Mouse (Mus musculus): ENCODE results near the gene Abcb4. TPM values are rescaled to one million over a fixed set of nuclear protein-coding genes. Genes with fewer than 3 reads are reported as not detected.
"Not testable (repeated sequence)": the region's sequence is repeated elsewhere in the genome, so short reads cannot be mapped to it uniquely, and the experiment has no call there.

Abcb4 gene
- polyA plus RNA-seq, 1 experiment from 2014 or later = 0.61 TPM

GRCm38 (mm10) chr5:8928440-8928839, 34.9 kb downstream of the Abcb4 start:
- H3K36me3 ChIP-seq = no peaks in the 10 kb centered on the region
- H3K27me3 ChIP-seq = no peaks in the 10 kb centered on the region
- no peaks in the 10 kb centered on the region for H3K4me1 ChIP-seq (replicated peaks)
- ATAC-seq (ENCODE audit: low FRiP score, low read depth) = no peak
- no peak overlapping the region for H3K4me3 ChIP-seq
- WGBS = 85% methylated on average over 9 of the region's 9 CpGs
- H3K9me3 ChIP-seq = no peaks in the 10 kb centered on the region
- H3K9ac ChIP-seq = no peak overlapping the region
- no peak overlapping the region for H3K4me2 ChIP-seq
- no peak overlapping the region for H3K27ac ChIP-seq (replicated peaks)

GRCm38 (mm10) chr5:8937965-8938364, 44.4 kb downstream of the Abcb4 start:
- Histone ChIP-seq H3K9ac (no peak overlapping the region), H3K4me3 (no peak overlapping the region), H3K27ac (replicated peaks) (no peak overlapping the region), H3K9me3 (no peaks in the 10 kb centered on the region), H3K4me1 (replicated peaks) (no peaks in the 10 kb centered on the region), H3K4me2 (no peak overlapping the region), H3K27me3 (no peaks in the 10 kb centered on the region), H3K36me3 (no peaks in the 10 kb centered on the region)
- whole genome bisulfite sequencing = 89% methylated on average over 7 of the region's 7 CpGs
- ATAC-seq (ENCODE audit: low FRiP score, low read depth) = no peak

- no CpG with 5 or more reads among the region's 1 CpGs for WGBS
- not testable (repeated sequence) for H3K9me3 ChIP-seq
Measured at GRCm38 (mm10) chr5:8941266-8941665, 47.7 kb downstream of the Abcb4 start.

GRCm38 (mm10) chr5:8943836-8944235, 50.3 kb downstream of the Abcb4 start:
- Histone ChIP-seq H3K27me3 (no peaks in the 10 kb centered on the region), H3K4me1 (replicated peaks) (no peaks in the 10 kb centered on the region), H3K4me3 (no peak overlapping the region), H3K27ac (replicated peaks) (no peak overlapping the region), H3K9me3 (no peaks in the 10 kb centered on the region), H3K36me3 (no peaks in the 10 kb centered on the region), H3K9ac (no peak overlapping the region), H3K4me2 (no peak overlapping the region)
- no peak for ATAC-seq (ENCODE audit: low FRiP score, low read depth)
- WGBS = 88% methylated on average over 3 of the region's 3 CpGs

More at GRCm38 (mm10) chr5:8941266-8941665, 47.7 kb downstream of the Abcb4 start:
- ATAC-seq (ENCODE audit: low FRiP score, low read depth); H3K36me3 ChIP-seq; H3K27ac ChIP-seq (replicated peaks); H3K4me1 ChIP-seq (replicated peaks); H3K4me2 ChIP-seq; H3K27me3 ChIP-seq; H3K9ac ChIP-seq; H3K4me3 ChIP-seq: not testable (repeated sequence)

GRCm38 (mm10) chr5:8947423-8948110, 54.0 kb downstream of the Abcb4 start:
- Histone ChIP-seq H3K36me3 (no peaks in the 10 kb centered on the region), H3K9me3 (no peaks in the 10 kb centered on the region), H3K4me2 (no peak overlapping the region), H3K27ac (replicated peaks) (no peak overlapping the region), H3K4me3 (no peak overlapping the region), H3K4me1 (replicated peaks) (no peaks in the 10 kb centered on the region), H3K9ac (no peak overlapping the region), H3K27me3 (no peaks in the 10 kb centered on the region)
- no peak for ATAC-seq (ENCODE audit: low FRiP score, low read depth)
- WGBS = 69% methylated on average over 4 of the region's 4 CpGs

GRCm38 (mm10) chr5:8953660-8954059, 60.1 kb downstream of the Abcb4 start:
- Histone ChIP-seq H3K4me3 (no peak overlapping the region), H3K27ac (replicated peaks) (no peak overlapping the region), H3K9me3 (no peaks in the 10 kb centered on the region), H3K27me3 (no peaks in the 10 kb centered on the region), H3K9ac (no peak overlapping the region), H3K4me2 (no peak overlapping the region), H3K36me3 (no peaks in the 10 kb centered on the region), H3K4me1 (replicated peaks) (no peaks in the 10 kb centered on the region)
- no peak for ATAC-seq (ENCODE audit: low FRiP score, low read depth)
- 85% methylated on average over 2 of the region's 2 CpGs for WGBS

GRCm38 (mm10) chr5:8955544-8955943, 62.0 kb downstream of the Abcb4 start:
- H3K27ac ChIP-seq (replicated peaks) = no peak overlapping the region
- no peaks in the 10 kb centered on the region for H3K4me1 ChIP-seq (replicated peaks)
- H3K36me3 ChIP-seq = no peaks in the 10 kb centered on the region
- H3K27me3 ChIP-seq = no peaks in the 10 kb centered on the region
- H3K9ac ChIP-seq = no peak overlapping the region
- no peaks in the 10 kb centered on the region for H3K9me3 ChIP-seq
- ATAC-seq (ENCODE audit: low FRiP score, low read depth) = no peak
- H3K4me2 ChIP-seq = no peak overlapping the region
- no peak overlapping the region for H3K4me3 ChIP-seq
- 93% methylated on average over 3 of the region's 3 CpGs for WGBS

GRCm38 (mm10) chr5:8960534-8960933, 67.0 kb downstream of the Abcb4 start:
- no peaks in the 10 kb centered on the region for H3K9me3 ChIP-seq
- 81% methylated on average over 4 of the region's 4 CpGs for WGBS
- H3K27ac ChIP-seq (replicated peaks) = no peak overlapping the region
- no peak overlapping the region for H3K4me3 ChIP-seq
- H3K4me1 ChIP-seq (replicated peaks) = no peaks in the 10 kb centered on the region
- no peaks in the 10 kb centered on the region for H3K27me3 ChIP-seq
- no peak overlapping the region for H3K4me2 ChIP-seq
- H3K9ac ChIP-seq = no peak overlapping the region
- no peak for ATAC-seq (ENCODE audit: low FRiP score, low read depth)
- peaks cover 17% of the 10 kb centered on the region for H3K36me3 ChIP-seq

GRCm38 (mm10) chr5:8964487-8964886, 71.0 kb downstream of the Abcb4 start:
- Histone ChIP-seq H3K27ac (replicated peaks) (no peak overlapping the region), H3K4me3 (no peak overlapping the region), H3K4me1 (replicated peaks) (no peaks in the 10 kb centered on the region), H3K27me3 (no peaks in the 10 kb centered on the region), H3K4me2 (no peak overlapping the region), H3K9me3 (no peaks in the 10 kb centered on the region), H3K36me3 (peaks cover 32% of the 10 kb centered on the region), H3K9ac (no peak overlapping the region)
- WGBS = 96% methylated on average over 5 of the region's 5 CpGs
- ATAC-seq (ENCODE audit: low FRiP score, low read depth) = no peak

GRCm38 (mm10) chr5:8970694-8971093, 77.2 kb downstream of the Abcb4 start:
- Histone ChIP-seq H3K9ac (no peak overlapping the region), H3K4me1 (replicated peaks) (no peaks in the 10 kb centered on the region), H3K4me2 (no peak overlapping the region), H3K4me3 (no peak overlapping the region), H3K36me3 (peaks cover 24% of the 10 kb centered on the region), H3K9me3 (no peaks in the 10 kb centered on the region), H3K27ac (replicated peaks) (no peak overlapping the region), H3K27me3 (no peaks in the 10 kb centered on the region)
- no peak for ATAC-seq (ENCODE audit: low FRiP score, low read depth)
- 95% methylated on average over 2 of the region's 2 CpGs for WGBS

GRCm38 (mm10) chr5:8972355-8972754, 78.8 kb downstream of the Abcb4 start:
- no peaks in the 10 kb centered on the region for H3K4me1 ChIP-seq (replicated peaks)
- no peak overlapping the region for H3K27ac ChIP-seq (replicated peaks)
- peaks cover 22% of the 10 kb centered on the region for H3K36me3 ChIP-seq
- no peak overlapping the region for H3K4me3 ChIP-seq
- no peaks in the 10 kb centered on the region for H3K27me3 ChIP-seq
- no peaks in the 10 kb centered on the region for H3K9me3 ChIP-seq
- 29% methylated on average over 7 of the region's 7 CpGs for WGBS
- ATAC-seq (ENCODE audit: low FRiP score, low read depth) = no peak
- H3K9ac ChIP-seq = no peak overlapping the region
- no peak overlapping the region for H3K4me2 ChIP-seq

- no peak overlapping the region for H3K27ac ChIP-seq (replicated peaks)
- no peaks in the 10 kb centered on the region for H3K4me1 ChIP-seq (replicated peaks)
- H3K4me3 ChIP-seq = no peak overlapping the region
- peaks cover 15% of the 10 kb centered on the region for H3K36me3 ChIP-seq
- no peak overlapping the region for H3K4me2 ChIP-seq
- H3K27me3 ChIP-seq = no peaks in the 10 kb centered on the region
- H3K9me3 ChIP-seq = no peaks in the 10 kb centered on the region
- no peak overlapping the region for H3K9ac ChIP-seq
- no peak for ATAC-seq (ENCODE audit: low FRiP score, low read depth)
Measured at GRCm38 (mm10) chr5:8974721-8975120, 81.2 kb downstream of the Abcb4 start.

GRCm38 (mm10) chr5:8985470-8985869, 92.0 kb downstream of the Abcb4 start:
- Histone ChIP-seq H3K9ac (no peak overlapping the region), H3K27ac (replicated peaks) (no peak overlapping the region), H3K36me3 (peaks cover 12% of the 10 kb centered on the region; the same call in 1 of the 2 replicates), H3K27me3 (no peaks in the 10 kb centered on the region), H3K4me1 (replicated peaks) (no peaks in the 10 kb centered on the region), H3K9me3 (no peaks in the 10 kb centered on the region), H3K4me2 (no peak overlapping the region), H3K4me3 (no peak overlapping the region)
- 91% methylated on average over 3 of the region's 3 CpGs for WGBS
- ATAC-seq (ENCODE audit: low FRiP score, low read depth) = no peak
